Mouse (Mus musculus) megakaryocyte, embryonic 14.5 days (primary cell): ENCODE data around the gene Nav3.

ENCODE experiments used
- FLI1 ChIP-seq: IDR thresholded peaks from 2 replicates; pipeline ENCODE4 v1.6.1; 2012; ENCODE audit warnings: low read length, inconsistent platforms, mixed read lengths
- GATA1 ChIP-seq: IDR thresholded peaks from 3 replicates; pipeline ENCODE4 v1.6.1; 2012; ENCODE audit warnings: mixed read lengths, low read length, inconsistent platforms, borderline replicate concordance

GRCm38 (mm10) chr10:110156412-110156811 lies 299.6 kb downstream of the Nav3 start:
- TF ChIP-seq GATA1 = no peak
- no peak for TF ChIP-seq FLI1
